Mouse (Mus musculus) urinary bladder, postnatal 36 days (tissue): ENCODE measurements around the gene Chrna7.

ENCODE experiments used
- DNase-seq, 2 experiments: peaks; one replicate each; pipeline ENCODE4 v3.0.0; 2022; ENCODE audit warnings: low spot score in 2 of 2, mixed read lengths in 1 of 2

Chrna7 gene

GRCm38 (mm10) chr7:63212084-63212723, at the start of gene Chrna7:
Gene Chrna7, minus strand, starts transcription at chr7:63212569.
- peak; percentile 54 to 59 for DNase-seq

DNA sequence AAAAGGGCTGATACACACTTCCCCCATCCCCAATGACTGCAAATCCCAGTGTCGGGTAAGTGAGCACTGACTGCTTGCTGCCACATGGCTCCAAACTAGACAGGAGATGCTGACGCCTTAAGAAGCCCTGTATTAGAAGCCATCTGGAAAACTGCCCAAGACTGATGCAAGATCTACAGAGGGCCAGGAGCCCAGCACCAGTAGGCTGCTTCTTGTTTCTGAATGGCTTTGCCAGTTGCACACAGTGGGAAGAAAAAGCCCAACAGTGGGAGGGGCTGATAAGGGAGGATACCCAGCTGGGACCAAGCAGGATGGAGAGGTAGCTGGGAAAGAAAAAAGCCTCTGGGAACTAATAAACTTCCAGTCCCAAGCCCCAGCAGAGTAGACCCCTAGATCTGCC, 37.0 kb upstream of the Chrna7 start:
- no peak for DNase-seq

DNA sequence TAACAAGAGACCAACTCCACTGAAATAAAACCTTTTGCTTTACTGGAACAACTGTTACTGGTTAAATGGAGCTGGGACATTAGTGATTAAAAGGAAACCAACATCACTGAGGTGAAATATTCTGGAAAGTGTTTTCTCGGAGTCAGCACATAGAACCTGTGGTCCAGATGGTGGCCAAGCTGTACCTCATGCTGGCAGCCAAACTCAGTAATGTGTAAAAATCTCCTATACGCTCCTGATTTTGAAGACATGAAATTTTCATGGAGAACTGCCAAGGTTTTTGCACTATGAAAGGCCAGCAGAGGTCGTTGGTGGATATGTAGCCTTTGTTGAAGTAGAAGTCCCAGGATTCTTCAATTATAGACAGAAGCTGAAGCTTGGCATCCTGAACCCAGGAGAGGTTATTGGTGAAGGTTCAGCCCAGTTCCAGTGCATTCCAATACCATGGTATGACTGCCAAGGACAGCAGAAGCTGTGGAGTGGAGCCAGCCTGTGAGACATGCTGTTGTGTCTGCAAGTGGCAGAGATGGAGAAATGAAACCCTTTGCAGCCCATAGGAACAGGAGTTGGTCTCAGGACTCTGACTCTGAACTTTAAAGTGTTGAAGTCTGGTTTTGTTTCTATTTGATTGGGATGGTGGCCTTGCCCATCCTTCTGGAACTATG, 25.6 kb upstream of the Chrna7 start:
- no peak for DNase-seq

- DNase-seq, result no peak
Observed at GRCm38 (mm10) chr7:63225066-63225780, 12.9 kb upstream of the Chrna7 start.

DNA sequence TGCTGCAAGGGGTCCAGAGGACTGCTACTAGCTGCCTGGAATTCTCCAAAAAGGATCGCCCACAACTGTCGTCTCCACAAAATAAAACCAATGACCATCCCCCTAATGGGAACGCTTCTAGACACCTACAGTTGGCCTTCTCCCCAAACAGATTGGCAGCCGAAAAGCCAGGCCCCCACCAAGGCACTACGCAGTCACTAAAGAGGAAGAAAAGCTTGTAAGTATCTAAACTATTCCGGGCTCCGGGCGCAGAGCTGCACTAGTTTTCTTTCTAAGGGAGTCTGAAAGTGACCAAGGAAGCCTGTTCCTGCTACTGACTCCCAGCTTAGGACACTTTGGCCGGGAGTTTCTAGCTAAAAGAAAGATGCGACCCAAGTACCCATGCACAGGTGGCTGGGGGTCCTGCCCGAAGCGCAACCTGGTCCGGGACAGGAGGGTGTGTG, 707 bp downstream of the Chrna7 start:
- no peak for DNase-seq

DNA sequence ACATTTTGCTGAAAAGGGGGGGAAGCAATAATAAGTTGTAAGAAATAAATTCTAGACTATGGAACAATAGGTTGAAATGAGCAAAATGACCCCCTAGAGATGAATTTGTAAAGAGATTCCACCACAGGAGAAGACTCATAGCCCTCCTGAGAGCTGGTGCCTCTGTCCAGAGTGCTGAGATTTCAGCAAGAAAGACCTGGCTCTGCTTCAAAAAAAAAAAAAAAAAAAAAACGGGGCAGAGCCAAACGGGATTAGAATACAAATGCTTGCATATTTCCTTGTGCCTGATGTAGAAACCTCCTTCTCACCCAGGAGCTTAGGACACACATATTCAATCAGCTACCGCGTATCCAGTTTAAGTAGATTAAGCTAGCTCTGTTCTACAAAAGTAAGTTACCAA, 2.9 kb downstream of the Chrna7 start:
- no peak for DNase-seq

DNA sequence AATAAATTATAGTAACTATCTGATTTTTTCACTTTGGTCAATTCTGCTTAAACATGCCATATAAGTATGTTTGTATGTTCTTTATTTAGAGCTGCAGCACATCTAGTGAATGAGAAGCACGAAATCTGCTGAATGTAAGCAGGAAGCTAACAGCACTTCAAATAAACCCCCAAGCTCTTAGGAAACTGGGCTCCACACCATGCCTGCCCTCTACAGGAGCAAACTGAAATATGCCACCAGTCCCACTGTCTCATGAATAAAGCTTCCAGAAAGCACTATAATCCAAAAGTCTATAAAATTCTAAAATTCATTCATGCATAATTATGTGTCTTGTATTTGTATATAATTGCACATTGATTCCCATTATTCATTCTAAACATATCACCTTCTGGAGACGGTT, 5.2 kb downstream of the Chrna7 start:
- DNase-seq, result no peak

DNA sequence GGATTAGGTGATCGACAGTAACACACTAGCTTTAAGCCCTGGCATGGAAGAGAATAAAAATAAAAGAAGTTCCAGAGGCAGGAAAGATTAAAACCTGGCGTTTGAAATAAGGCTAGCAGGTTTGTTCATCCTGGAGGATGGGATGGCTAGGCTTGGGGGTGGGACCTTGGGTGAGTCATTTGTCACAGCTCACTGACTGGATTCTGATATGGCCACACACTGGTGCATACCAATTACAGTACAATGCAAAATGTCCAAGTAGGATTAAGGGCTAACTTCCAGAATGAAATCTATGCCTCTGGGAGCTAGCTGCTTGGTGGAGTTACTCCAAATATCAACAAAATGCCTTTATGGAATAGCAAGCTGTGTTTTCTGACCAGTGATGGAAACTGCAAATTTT, 16.8 kb downstream of the Chrna7 start:
- DNase-seq, result no peak

GRCm38 (mm10) chr7:63189647-63190534, 22.5 kb downstream of the Chrna7 start:
- DNase-seq, result no peak

- DNase-seq, result no peak
Observed at GRCm38 (mm10) chr7:63170063-63170787, 42.1 kb downstream of the Chrna7 start.

DNA sequence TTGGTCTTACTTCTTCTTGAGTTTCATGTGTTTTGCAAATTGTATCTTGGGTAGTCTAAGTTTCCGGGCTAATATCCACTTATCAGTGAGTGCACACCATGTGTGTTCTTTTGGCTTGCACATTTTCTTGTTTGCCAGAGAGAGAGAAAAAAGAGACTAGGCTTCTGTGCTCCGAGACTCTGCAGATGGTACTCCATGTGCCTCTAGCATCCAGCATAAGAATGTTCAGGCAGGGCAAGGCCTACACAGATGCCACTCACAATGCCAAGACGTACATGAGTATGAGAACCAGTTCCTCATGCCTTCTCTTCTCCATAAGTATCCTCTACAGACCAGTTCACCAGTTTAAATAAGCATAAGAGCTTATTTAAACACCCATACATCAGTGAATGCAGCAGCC, 47.8 kb downstream of the Chrna7 start:
- no peak for DNase-seq

GRCm38 (mm10) chr7:63162272-63162864, 50.0 kb downstream of the Chrna7 start:
- DNase-seq, result no peak

GRCm38 (mm10) chr7:63153239-63153638, 59.1 kb downstream of the Chrna7 start:
- no peak for DNase-seq

DNA sequence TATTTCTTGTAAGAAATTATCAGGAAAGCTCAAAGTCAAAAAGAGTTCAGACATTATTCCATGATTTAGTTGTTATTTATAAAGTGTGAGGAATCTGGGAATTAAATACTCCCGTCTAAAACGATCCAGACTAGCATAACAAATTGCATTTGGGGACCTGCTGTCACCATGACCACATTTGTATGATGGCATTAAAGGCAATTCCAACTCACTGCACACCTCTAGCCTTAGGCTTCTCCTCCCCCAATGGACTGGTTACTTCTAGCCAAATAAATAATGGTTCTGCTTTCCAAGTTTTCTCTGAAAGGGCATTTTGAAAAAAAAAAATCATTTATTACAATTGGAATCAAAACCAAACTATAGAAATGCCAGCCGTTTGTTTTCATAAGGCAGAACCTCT, 63.6 kb downstream of the Chrna7 start:
- no peak for DNase-seq

- DNase-seq, result no peak
Observed at GRCm38 (mm10) chr7:63148321-63148720, 64.0 kb downstream of the Chrna7 start.

GRCm38 (mm10) chr7:63122547-63122946, 89.8 kb downstream of the Chrna7 start:
- no peak for DNase-seq

GRCm38 (mm10) chr7:63113671-63114070, 98.7 kb downstream of the Chrna7 start:
- DNase-seq, result no peak

DNA sequence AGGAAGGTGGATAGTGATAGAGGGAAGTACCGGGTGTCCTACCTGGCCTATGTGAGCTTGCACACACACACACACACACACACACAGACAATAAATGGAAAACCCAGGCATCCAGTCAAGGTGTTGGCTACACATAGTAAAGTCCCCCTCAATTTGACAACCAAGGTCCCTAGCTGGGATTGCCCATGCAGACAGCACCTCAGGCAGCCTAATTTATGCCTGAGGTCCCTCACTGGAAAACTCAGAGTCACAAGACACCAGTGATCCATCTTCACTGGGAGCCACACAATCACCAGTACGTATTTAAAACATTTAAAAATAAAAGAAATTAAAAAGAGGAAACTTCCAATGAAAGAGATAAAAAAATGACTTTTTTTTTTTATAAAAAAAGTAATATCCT, 99.1 kb downstream of the Chrna7 start:
- no peak for DNase-seq

GRCm38 (mm10) chr7:63109348-63109747, 103.0 kb downstream of the Chrna7 start:
- DNase-seq, result no peak

DNA sequence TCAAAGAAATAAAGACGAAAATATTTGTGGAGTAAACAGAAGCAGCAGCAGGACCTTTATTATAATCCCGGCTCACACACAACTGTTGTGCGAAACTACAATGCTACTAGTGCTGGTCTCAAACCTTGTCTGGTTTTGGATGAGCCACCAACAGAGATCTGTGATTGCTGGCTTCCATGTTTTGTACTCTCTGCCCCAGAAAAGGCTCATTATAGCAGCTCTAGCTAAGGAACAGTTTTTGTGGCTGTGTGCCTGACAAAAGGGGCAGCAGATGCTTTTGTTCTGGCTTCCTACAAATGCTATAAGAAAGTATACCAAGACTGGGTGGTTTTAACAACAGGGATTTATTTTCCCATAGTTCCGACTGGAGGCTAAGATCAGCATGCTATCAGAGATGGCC, 126.4 kb downstream of the Chrna7 start:
- no peak for DNase-seq
